Mouse (Mus musculus) hindbrain, embryonic 16.5 days (tissue): ENCODE data around the gene Kat5. TPM values are rescaled to one million over a fixed set of nuclear protein-coding genes. Genes with fewer than 3 reads are reported as not detected.

Experiments
- ATAC-seq: fragments of 200-750 bp; cut with Nextera tagmentation; 2 replicates; pipeline ENCODE4 v1.8.0; 2017; ENCODE audit warnings: moderate TSS enrichment, moderate library complexity
- H3K27ac ChIP-seq: fragments of 300-500 bp; sonication (generic); 2 replicates; pipeline ENCODE4 v1.5.1; 2014; ENCODE audit warnings: low read depth, mild to moderate bottlenecking, control low read depth, low read length, moderate library complexity
- H3K27me3 ChIP-seq: fragments of 300-500 bp; sonication (generic); replicated peaks from 2 replicates; pipeline ENCODE4 v1.6.1; 2014; ENCODE audit warnings: low read length; ENCODE audit not compliant: control insufficient read depth, insufficient read depth
- H3K36me3 ChIP-seq: fragments of 300-500 bp; sonication (generic); 2 replicates; pipeline ENCODE4 v1.6.1; 2014; ENCODE audit warnings: mild to moderate bottlenecking, low read length, moderate library complexity, mixed read lengths; ENCODE audit not compliant: control insufficient read depth, insufficient read depth
- H3K4me1 ChIP-seq: fragments of 300-500 bp; sonication (generic); 2 replicates; pipeline ENCODE4 v1.6.1; 2014; ENCODE audit warnings: low read depth, low read length; ENCODE audit not compliant: control insufficient read depth, insufficient read depth
- H3K4me2 ChIP-seq: fragments of 300-500 bp; sonication (generic); 2 replicates; pipeline ENCODE4 v1.6.1; 2014; ENCODE audit warnings: mild to moderate bottlenecking, low read length, control low read depth, moderate library complexity
- H3K4me3 ChIP-seq: fragments of 300-500 bp; sonication (generic); 2 replicates; pipeline ENCODE4 v1.5.1; 2014; ENCODE audit warnings: mild to moderate bottlenecking, low read length, control low read depth, moderate library complexity
- H3K9ac ChIP-seq: fragments of 300-500 bp; sonication (generic); 2 replicates; pipeline ENCODE4 v1.6.1; 2014; ENCODE audit warnings: low read depth, mild to moderate bottlenecking, control low read depth, low read length, moderate library complexity
- H3K9me3 ChIP-seq: fragments of 300-500 bp; sonication (generic); 2 replicates; pipeline ENCODE4 v1.6.1; 2014; ENCODE audit warnings: mild to moderate bottlenecking, low read length, moderate library complexity; ENCODE audit not compliant: control insufficient read depth
- WGBS: fragments of 180-500 bp; shearing (Covaris S2); extraction: QIAGEN DNeasy Blood & Tissue Kit; methylation state at CpG from one replicate; pipeline ENCODE4 v1.1.7; 2014; 5-methylcytosine and 5-hydroxymethylcytosine counted together
- polyA plus RNA-seq: library from polyadenylated mRNA; unstranded; fragments of >200 nt; fragmentation: Nextera tagmentation; extraction: Ambion mirVana; gene quantifications from 2 replicates; pipeline ENCODE4 v1.2.1, GENCODE M21; 2015

The Kat5 gene
- polyA plus RNA-seq, 1 experiment from 2014 or later: 63.3 TPM

GRCm38 (mm10) chr19:5609171-5609546 is 878 bp downstream of the Kat5 start:
- Histone ChIP-seq H3K4me1 (peaks cover 16% of the 10 kb centered on the region), H3K27ac (peak overlapping the region; percentile 99), H3K27me3 (no peaks in the 10 kb centered on the region), H3K9me3 (no peaks in the 10 kb centered on the region), H3K9ac (peak overlapping the region; percentile 92), H3K36me3 (peaks cover 28% of the 10 kb centered on the region), H3K4me2 (peak overlapping the region; percentile 66), H3K4me3 (peak overlapping the region; percentile 70)
- WGBS: 54% methylated on average over 10 of the region's 10 CpGs
- no peak for ATAC-seq

- Histone ChIP-seq H3K36me3 (peaks cover 32% of the 10 kb centered on the region), H3K4me1 (peaks cover 16% of the 10 kb centered on the region), H3K4me3 (peak overlapping the region; percentile 70), H3K9ac (peak overlapping the region; percentile 92; the same call in 1 of the 2 replicates), H3K4me2 (peak overlapping the region; percentile 66), H3K9me3 (no peaks in the 10 kb centered on the region), H3K27me3 (no peaks in the 10 kb centered on the region), H3K27ac (peak overlapping the region; percentile 99)
- ATAC-seq: no peak
- 93% methylated on average over 13 of the region's 13 CpGs for WGBS
Measured at GRCm38 (mm10) chr19:5608707-5609106, 1.3 kb downstream of the Kat5 start.

GRCm38 (mm10) chr19:5607705-5608410 is 2.2 kb downstream of the Kat5 start:
- Histone ChIP-seq H3K4me2 (no peak overlapping the region), H3K9ac (no peak overlapping the region), H3K27ac (no peak overlapping the region), H3K4me1 (peaks cover 20% of the 10 kb centered on the region), H3K27me3 (no peaks in the 10 kb centered on the region), H3K36me3 (peaks cover 37% of the 10 kb centered on the region), H3K4me3 (no peak overlapping the region), H3K9me3 (no peaks in the 10 kb centered on the region)
- no peak for ATAC-seq
- 95% methylated on average over 26 of the region's 26 CpGs for WGBS

GRCm38 (mm10) chr19:5606196-5606595 is 3.8 kb downstream of the Kat5 start:
- no peak overlapping the region for H3K4me2 ChIP-seq
- H3K27me3 ChIP-seq: no peaks in the 10 kb centered on the region
- H3K36me3 ChIP-seq: peaks cover 37% of the 10 kb centered on the region
- WGBS: 88% methylated on average over 8 of the region's 8 CpGs
- H3K9ac ChIP-seq: no peak overlapping the region
- no peak for ATAC-seq
- H3K27ac ChIP-seq: no peak overlapping the region
- peaks cover 27% of the 10 kb centered on the region for H3K4me1 ChIP-seq
- no peaks in the 10 kb centered on the region for H3K9me3 ChIP-seq
- no peak overlapping the region for H3K4me3 ChIP-seq

GRCm38 (mm10) chr19:5605126-5605525 is 4.9 kb downstream of the Kat5 start:
- Histone ChIP-seq H3K36me3 (peaks cover 37% of the 10 kb centered on the region), H3K27me3 (no peaks in the 10 kb centered on the region), H3K4me3 (no peak overlapping the region), H3K9me3 (no peaks in the 10 kb centered on the region), H3K9ac (no peak overlapping the region), H3K27ac (no peak overlapping the region), H3K4me2 (no peak overlapping the region), H3K4me1 (peaks cover 22% of the 10 kb centered on the region)
- WGBS: 91% methylated on average over 7 of the region's 7 CpGs
- no peak for ATAC-seq

GRCm38 (mm10) chr19:5603664-5604063 is 6.4 kb downstream of the Kat5 start:
- Histone ChIP-seq H3K36me3 (peaks cover 37% of the 10 kb centered on the region), H3K27me3 (no peaks in the 10 kb centered on the region), H3K9ac (no peak overlapping the region), H3K4me2 (no peak overlapping the region), H3K27ac (no peak overlapping the region), H3K4me3 (no peak overlapping the region), H3K9me3 (no peaks in the 10 kb centered on the region), H3K4me1 (peaks cover 15% of the 10 kb centered on the region)
- no peak for ATAC-seq
- WGBS: 95% methylated on average over 7 of the region's 7 CpGs

GRCm38 (mm10) chr19:5601752-5602541 is 8.1 kb downstream of the Kat5 start, which contains the start of gene Rnaseh2c:
Gene Rnaseh2c, plus strand, starts transcription at chr19:5601873.
- Histone ChIP-seq H3K4me1 (peaks cover 11% of the 10 kb centered on the region), H3K9ac (peak within 1 kb of the TSS; percentile 89), H3K27ac (peak within 1 kb of the TSS; percentile 84), H3K36me3 (peaks cover 35% of the 10 kb centered on the region), H3K27me3 (no peaks in the 10 kb centered on the region), H3K9me3 (no peaks in the 10 kb centered on the region), H3K4me2 (peak within 1 kb of the TSS; percentile 80), H3K4me3 (peak within 1 kb of the TSS; percentile 73)
- WGBS: under 1% methylated on average over 63 of the region's 64 CpGs
- ATAC-seq: peak; percentile 95

- Histone ChIP-seq H3K27ac (no peak overlapping the region), H3K4me3 (no peak overlapping the region), H3K9me3 (no peaks in the 10 kb centered on the region), H3K9ac (no peak overlapping the region), H3K27me3 (no peaks in the 10 kb centered on the region), H3K4me1 (peaks cover 11% of the 10 kb centered on the region), H3K36me3 (peaks cover 10% of the 10 kb centered on the region), H3K4me2 (no peak overlapping the region)
- 81% methylated on average over 4 of the region's 4 CpGs for WGBS
- no peak for ATAC-seq
Measured at GRCm38 (mm10) chr19:5599224-5599623, 10.8 kb downstream of the Kat5 start.

GRCm38 (mm10) chr19:5591888-5592287 is 18.1 kb downstream of the Kat5 start:
- H3K4me2 ChIP-seq: no peak overlapping the region
- no peak overlapping the region for H3K4me3 ChIP-seq
- H3K27me3 ChIP-seq: no peaks in the 10 kb centered on the region
- ATAC-seq: no peak
- H3K36me3 ChIP-seq: no peaks in the 10 kb centered on the region
- H3K4me1 ChIP-seq: no peaks in the 10 kb centered on the region
- no peak overlapping the region for H3K27ac ChIP-seq
- no peaks in the 10 kb centered on the region for H3K9me3 ChIP-seq
- no peak overlapping the region for H3K9ac ChIP-seq
- 88% methylated on average over 6 of the region's 6 CpGs for WGBS
